Mouse (Mus musculus) cerebellum, adult (tissue): ENCODE data around the gene Mreg.

Experiments
- ATAC-seq: cut with Nextera tagmentation; 2 replicates; pipeline ENCODE4 v1.9.2; 2017; ENCODE audit warnings: mild to moderate bottlenecking, moderate library complexity, mixed read lengths; ENCODE audit not compliant: insufficient number of reproducible peaks, low FRiP score, low TSS enrichment

The Mreg gene

DNA sequence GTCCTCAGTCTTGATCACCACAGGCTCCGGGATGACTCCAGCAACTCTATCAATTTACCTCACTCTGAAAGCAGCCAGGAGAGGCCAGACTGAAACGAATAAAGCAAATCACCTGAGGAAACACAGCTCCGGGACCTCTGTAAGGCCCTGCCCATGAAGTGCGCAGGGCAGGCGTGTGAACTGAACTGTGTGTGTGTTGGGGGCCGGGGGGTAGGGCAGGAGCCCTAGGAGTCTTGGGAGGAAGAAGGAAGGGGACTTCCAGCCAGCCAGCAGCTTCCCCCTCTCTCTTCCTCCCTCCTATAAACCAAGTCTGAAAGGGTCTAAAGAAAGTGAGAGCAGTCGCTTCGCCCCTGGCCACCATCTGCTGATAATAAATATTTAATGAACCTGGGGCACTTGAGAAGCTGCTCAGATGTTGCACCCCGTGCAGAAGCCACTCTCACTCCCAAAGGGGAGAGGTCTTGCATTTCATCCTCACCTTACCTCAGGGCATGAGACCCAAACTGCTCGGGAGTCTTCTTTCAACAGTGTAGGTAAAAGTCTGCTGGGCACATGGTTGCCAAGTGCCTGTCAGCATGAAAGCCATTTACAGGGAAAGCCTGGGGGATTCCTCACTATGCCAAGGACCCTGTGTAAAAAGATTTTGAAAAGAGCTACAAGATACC is 13.8 kb downstream of the Mreg start:
- ATAC-seq = no peak

DNA sequence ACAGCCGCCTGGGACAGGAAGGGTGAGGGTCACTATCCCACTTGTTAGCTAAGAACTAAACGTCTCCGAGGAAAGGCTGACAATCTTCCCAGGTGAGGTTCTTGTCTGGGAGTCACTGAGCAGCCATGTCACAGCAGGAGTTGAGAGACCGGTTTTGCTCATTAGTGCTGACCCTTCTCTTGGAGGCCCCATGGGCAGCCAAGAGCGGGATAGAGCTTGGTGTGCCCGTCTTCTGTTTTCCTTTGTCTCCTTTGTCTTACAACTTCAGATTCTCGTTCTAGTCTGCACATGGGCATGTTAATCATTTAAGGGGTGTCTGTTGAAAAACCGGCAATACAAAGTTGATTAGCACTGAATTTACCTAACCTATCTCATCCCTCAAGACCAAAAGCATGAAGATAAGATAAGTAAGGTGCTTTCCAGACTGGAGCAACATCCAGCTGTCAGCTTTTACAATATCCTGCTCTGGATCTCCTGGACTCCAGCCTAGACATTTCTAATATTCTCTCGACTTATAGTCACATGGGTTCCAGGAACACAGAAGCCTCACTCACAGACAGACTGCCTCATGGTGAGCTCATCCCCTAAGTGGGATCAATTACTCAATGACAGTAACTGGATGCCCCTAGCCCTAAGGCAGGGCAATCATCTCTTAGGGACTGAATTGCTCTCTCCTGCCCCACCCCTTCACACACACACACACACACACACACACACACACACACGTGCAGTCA is 15.3 kb downstream of the Mreg start:
- no peak for ATAC-seq

DNA sequence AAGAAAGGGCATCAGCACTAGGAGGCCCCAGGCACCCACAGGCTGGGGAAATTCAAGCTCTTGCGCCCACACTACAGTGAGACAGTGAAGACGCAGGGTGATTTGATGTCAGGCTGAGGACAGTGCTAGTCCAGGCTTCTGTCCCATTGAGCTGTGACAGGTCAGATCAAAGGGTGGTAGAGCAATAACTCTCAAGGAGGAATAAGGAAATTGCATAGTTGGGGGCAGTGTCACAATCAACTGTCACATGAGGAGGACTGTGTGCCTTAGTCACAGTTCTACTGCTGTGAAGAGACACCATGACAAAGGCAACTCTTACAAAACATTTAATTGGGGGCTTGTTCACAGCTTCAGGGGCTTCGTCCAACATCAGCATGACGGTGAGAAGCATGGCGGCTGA is 16.0 kb downstream of the Mreg start:
- no peak for ATAC-seq

DNA sequence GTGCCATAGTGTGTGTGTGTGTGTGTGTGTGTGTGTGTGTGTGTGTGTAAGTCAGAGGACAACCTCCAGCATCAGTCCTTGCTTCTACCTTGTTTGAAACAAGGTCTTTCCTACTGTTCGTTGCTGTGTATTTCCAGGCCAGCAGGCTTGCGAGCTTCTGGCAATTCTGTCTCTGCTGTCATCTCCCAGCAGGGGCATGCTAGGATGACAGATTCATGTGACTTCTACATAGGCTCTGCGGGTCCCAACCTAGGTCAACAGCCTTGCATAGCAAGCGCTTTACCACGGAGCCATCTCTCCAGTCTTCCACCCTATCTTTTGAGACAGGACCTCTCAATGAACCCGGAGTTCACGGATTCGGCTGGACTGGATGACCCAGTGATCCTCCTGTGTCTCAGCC is 20.7 kb downstream of the Mreg start:
- peak; percentile 59 for ATAC-seq

DNA sequence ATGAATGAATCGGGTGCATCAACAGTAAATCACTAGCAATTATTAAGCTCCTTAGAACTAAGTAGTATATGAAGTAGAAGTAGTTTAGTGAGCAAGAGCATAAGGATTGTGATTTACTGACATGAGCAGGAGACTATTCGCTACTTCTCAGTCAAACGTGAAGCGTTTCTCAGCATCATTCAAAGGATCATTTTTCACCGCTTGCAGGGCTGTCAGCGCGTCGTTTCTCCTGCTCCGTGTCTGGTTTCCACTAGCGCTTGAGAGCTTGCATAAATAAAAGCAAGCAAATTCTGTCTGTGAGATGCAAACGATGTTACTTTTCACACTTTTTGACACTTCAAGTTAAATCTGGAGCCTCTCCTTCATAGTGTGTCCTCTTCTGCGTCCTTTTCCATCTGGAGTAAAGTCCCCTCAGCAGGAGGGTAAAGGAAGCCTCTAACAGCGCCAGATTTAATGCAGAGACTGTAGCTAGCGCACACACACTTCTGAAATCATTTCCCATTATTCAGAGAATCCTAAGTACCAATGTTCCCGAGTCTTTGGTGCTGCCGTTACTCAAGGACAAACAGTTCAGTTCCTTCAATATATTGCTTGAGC is 23.9 kb downstream of the Mreg start:
- no peak for ATAC-seq

DNA sequence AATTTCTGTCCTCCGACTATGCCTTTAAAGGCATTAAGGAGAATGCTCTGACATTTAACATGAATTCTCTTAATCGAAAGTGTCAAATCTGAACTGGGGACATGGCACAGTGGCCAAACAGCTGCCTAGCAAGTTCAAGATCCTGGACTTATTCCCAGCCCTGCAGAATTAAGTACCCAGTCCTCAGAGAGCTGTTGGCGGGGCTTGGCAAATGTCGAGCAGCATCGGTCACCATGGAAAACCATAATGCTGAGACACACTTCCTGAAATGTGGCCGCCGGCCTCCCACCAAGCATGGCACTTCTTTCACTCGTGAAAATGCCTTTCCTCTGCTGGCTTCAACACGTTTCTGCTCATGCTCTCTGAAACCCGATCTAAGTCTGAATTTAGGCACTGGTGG is 24.6 kb downstream of the Mreg start:
- no peak for ATAC-seq

DNA sequence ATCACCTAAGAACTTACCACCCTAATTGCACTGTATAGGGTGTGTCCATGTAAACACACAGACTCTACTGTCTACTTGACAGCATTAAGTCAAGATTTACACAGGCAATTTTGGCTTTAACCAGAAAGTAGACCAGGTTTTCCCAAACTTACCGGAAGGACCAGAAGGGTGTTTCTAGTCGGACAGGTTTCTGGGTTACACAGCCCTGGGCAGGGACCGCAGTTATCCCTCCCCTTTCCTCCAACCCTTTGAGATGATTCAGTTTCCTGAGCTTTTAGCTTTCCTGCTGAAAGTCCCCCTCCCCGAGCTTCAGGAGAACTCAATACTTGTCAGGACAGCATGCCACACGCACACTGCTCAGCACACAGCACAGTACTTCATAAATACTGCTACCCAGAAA is 26.0 kb downstream of the Mreg start:
- ATAC-seq = no peak

DNA sequence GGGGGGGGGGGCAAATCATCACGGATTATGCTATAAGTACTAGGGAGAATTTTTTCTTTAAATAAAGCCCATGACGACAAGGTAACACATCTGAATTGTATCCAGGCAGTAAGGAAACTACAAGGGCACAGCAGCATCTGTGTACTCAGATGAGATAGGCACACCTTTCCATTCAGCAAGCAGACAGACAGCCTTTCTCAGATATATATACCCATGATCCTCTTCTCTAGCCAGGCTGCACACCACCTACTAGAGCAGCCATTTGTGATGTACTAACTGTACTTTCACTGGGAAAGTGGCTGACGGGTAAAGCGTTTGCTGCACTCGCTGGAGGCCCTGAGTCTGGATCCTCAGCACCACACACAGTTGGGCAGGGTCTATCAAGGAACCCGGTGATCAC is 28.6 kb downstream of the Mreg start:
- ATAC-seq = no peak

DNA sequence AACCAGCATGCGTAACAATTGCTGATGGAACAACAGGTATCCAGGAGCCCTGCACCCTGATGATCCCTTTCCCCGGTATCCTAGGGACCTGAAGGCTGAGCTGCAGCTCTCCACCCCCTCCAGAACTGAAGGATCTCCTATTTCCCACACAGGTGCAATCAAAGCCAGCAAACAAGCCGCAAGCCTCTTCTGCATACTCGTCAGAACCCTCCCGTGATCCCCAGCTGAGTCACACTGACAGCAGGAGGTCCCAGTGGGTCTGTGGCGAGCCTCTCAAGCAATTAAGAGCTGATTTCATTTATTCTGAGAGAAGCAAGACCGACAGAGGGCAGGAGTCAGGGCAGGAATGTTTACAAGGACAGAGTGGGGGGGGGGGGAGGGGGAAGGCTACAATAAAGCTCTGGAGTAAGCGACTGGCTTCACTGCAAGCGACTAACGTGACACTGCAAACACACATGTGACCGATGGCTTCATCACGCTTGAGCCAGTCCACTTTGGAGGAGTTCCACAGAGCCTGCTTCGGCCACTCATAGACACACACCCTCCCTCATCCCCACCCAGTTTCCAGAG is 29.1 kb downstream of the Mreg start:
- ATAC-seq = peak; percentile 29; the same call in 1 of the 2 replicates

DNA sequence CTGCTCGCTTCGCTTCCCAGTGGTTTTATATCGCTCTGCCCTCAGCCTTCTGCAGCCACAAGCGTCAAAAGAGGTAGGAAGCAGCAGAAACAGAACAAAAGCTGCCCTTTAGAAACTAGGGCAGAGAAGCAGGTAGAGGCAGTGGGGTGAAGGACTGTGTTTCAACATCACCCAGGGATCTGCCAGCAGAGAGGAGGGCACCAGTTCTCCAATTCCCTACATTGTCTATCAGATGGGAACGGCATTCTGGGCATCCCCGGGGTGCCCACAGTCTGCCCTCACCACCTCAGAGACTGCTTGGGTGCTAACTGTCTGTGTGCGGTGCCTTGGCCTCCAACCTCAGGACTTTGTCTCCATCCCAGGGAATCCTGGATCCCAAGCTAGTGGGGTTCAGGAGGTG is 32.2 kb downstream of the Mreg start:
- no peak for ATAC-seq

DNA sequence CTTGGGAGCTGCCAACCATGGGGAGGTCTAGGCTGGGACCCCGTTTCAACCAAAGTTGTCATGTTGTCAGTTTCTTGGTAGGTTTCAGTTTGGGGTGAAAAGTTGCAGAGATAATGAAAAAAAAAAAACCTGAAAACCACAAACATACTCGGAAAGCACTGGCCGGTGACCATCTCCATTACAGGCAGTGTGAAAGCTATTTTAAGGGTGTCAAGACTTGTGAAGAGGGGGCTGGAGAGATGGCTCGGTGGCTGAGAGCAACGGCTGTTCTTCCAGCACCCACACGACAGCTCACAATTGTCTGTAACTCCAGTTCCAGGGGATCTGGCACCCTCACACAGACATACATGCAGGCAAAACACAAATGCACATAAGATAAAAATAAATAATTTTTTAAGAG is 35.9 kb downstream of the Mreg start:
- ATAC-seq = no peak

DNA sequence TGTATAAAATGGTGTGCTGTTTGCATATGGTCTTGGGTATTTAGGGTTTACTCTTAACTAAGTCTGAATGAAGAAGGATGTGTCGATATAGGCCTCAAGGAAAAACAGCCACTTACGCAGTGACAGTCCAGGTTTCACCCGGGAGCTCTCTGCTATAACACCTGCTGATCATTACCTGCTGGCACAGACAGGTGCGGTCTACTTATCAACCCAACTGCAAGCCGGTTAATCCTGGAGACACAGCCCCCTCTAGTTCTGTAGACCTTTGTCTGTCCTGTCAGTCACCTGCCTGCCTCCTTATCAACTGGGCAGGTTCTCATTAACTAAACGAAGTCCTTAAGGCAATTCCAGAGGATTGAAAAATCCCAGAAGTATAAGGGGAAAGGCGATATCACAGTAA is 37.9 kb downstream of the Mreg start:
- ATAC-seq = no peak

DNA sequence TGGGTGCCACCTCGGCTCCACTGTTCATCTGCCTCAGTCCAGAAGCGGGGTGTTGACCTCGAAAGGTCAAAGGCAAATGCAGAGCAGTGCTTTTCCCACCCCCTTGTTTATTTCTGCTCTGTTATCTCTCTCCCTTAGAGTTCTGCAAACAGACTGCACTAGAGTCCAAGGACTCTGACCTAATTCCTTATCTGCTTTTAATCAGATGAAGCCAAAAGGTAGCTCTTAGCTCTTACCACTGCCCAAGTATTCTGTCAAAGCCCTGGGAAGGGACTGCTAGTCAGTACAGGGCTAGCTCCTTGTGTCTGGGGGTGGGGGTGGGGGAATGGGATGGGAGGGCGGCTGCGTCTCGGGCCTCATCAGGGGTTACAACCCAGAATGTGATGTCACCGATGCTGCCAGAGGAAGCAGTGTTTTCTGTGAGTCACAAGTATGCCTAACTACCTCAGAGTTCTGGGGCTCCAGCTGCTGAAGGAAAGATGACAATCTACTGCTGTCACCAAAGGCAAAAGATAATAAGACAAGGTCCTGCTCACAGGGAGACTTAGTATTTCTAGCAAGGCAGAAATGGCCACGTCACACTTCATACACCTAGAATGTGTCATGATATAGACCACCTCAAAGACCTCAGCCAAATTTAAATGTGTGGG is 38.6 kb downstream of the Mreg start:
- no peak for ATAC-seq

DNA sequence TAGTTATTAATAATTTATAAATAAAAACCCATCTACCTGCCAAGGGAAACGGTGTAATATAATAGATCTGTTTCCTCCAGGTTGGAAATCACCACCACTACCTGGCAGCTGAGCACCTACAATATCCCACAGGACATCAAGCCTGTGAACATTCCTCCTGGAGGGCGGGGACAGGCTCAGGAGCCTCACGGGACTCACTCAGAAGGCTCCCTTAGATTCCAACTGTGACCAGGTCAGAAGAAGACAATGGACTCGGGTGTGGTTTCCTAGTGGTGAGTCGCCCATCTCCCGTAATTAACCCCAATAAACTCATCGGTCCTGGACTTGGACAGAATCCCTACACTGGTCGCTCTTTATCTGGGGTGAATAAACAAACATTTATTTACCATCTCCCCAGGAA is 39.3 kb downstream of the Mreg start:
- no peak for ATAC-seq

DNA sequence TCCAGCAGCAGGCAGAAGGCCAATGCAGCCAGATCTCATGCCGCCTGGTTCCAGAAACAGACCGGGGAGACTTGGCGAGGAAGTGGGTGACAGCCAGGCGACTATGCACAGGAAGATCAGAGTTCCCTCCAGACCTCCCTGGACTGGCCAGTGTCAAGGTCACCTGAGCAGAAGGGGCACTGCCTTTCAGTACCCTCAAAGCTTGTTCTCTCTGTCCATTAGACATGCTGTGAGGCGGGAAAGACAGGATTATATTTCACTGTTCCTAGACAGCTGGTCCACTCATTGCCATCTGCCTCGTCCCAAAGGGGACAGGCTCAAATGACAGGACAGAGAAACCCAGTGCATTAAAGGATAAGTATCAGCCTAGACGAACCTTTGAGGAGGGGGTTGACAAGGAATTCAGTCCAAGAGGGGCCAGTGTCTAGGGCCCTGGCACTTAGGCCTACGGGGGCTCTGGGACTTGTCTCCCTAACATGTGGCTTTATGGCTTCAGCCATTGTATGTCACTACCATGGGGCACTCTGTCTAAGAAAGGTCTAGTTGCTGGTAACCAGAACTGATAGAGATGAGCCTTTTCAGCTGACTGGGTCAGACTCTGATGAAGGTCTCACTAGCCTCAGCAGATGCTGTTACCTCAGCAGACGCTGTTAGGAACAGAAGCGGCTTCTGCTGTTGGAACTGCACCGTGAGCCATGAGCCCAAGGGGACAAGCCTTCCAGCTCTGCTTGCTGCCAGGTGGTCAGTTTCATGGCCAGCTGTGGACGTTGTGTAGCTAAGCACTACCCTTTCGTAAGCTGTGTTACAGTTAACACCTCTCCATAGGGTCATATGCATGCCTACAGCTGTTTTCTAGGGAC is 40.9 kb downstream of the Mreg start:
- ATAC-seq = peak; percentile 59

DNA sequence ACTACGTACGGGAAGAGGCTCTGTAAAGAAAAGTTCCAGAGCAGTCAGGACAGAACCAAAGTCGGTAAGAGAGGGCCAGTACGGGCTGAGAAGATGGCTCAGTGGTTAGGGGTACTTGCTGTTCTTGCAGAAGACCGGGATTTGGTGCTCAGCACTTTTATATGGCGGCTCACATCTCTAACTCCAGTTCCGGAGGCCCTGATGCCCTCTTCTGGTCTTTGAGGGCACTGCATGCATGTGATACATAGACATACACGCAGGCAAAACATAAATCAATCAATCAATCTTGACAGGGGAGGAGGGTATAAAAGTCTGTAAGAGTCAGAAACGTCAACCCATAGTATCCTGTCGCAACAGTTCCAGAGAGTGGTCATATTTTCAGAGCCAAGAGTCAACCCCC is 45.1 kb downstream of the Mreg start:
- no peak for ATAC-seq

DNA sequence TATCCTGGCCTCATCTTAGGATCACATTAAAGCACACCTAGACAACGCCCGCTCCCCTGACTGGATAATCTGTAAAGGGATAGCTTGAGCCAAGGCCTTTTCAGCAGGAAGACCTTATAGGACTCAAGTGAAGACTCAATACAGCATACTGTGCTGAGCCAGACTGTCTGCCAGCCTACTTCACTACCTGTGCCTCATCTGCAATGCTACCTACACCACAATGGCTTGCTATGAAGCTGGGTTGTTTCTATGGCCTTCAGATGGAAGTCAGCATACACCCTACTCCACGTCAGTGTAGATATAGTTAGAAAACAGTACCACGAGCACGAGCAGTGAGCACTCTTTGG is 45.7 kb downstream of the Mreg start:
- ATAC-seq = no peak

DNA sequence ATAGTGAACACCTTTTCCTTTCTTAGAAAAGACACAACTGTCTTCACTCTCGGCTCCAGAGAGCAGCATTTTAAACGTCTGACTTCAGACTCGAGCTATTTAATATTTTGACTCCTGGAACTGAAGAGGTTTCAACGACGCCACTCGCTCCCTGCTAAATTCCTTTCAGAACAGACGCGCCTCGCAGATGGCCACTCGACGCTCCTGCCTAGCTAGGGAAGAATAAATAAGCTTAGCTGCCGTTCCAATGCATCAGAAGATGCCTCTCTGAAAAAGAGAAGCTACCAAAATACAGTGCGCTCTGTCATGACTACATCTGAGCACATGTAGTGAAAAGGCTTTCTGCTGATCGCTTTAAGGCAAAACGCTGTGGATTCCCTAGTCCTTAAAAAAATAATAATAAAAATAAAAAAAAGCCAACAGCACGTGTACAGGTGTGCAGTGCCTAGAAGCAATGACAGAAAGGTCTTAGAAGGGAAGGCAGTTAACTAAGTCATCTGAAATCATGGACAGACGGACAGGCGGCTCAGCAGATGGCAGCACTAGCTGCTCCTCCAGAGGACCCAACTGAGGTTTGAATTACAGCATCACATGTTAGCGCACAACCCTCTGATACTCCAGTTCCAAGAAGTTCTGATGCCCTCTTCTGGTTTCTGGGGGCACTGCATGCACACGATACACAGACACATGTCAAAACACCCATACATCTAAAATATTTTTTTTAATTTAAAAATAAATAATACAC is 46.2 kb downstream of the Mreg start:
- ATAC-seq = no peak

DNA sequence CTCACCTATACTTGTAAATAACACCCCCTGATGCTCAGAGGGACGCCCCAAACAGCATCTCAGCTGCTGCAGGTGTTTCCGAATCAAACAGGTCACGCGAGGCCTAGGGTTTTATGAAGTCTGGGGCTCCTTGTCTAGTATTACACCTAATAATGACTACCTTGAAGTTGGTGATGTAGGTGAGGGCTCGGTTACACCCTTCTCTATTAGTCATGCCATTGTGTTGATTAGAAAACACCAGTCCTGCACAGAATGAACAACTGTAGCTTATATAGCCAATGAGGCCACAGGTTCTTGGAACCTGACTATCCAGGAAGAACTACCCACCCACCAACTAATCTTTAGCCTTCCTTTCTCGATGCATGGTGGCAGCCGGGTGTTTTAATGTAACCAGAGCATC is 51.8 kb downstream of the Mreg start:
- ATAC-seq = no peak

DNA sequence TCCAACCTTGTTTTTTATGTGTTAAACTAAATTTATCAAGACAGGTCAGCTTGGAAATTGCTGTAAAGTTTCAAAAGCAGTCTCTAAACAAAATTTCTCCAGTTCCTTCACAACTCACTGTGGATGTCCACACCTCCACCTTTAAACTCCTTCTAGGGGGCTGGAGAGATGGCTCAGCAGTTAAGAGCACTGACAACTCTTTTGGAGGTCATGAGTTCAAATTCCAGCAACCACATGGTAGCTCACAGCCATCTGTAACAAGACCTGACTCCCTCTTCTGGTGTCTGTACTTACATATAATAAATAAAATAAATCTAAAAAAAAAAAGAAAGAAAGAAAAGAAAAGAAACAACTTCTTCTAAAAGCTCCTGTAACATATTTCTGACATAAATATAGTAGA is 67.1 kb downstream of the Mreg start:
- no peak for ATAC-seq
